Mouse (Mus musculus): ENCODE data around the gene Pik3r2. TPM values are rescaled to one million over a fixed set of nuclear protein-coding genes. Genes with fewer than 3 reads are reported as not detected.

Gene Pik3r2
- polyA plus RNA-seq, 1 experiment from 2014 or later: 112 TPM

- WGBS: 28% methylated on average over 21 of the region's 21 CpGs
- Histone ChIP-seq H3K4me1 (ENCODE audit: control insufficient read depth, insufficient read depth, low read length) (peaks cover 13% of the 10 kb centered on the region), H3K27me3 (ENCODE audit: control insufficient read depth, insufficient read depth, low read depth, low read length) (peaks cover 2% of the 10 kb centered on the region; the same call in 1 of the 2 replicates), H3K27ac (ENCODE audit: low read length) (peak overlapping the region; percentile 42; the same call in 1 of the 2 replicates), H3K4me3 (ENCODE audit: low read depth, low read length) (no peak overlapping the region), H3K4me2 (ENCODE audit: low read length) (no peak overlapping the region), H3K9ac (ENCODE audit: low read depth, low read length) (no peak overlapping the region), H3K9me3 (replicated peaks; ENCODE audit: control insufficient read depth, low read length, poor library complexity, severe bottlenecking) (no peaks in the 10 kb centered on the region), H3K36me3 (ENCODE audit: control insufficient read depth, insufficient read depth, low read length) (peaks cover 16% of the 10 kb centered on the region)
- no peak for ATAC-seq
These were observed 23.4 kb downstream of the Pik3r2 start for GRCm38 (mm10) chr8:70753151-70753550.

- peaks cover 12% of the 10 kb centered on the region for H3K36me3 ChIP-seq (ENCODE audit: control insufficient read depth, insufficient read depth, low read length)
- peaks cover 9% of the 10 kb centered on the region for H3K27me3 ChIP-seq (ENCODE audit: control insufficient read depth, insufficient read depth, low read depth, low read length)
- peaks cover 13% of the 10 kb centered on the region for H3K4me1 ChIP-seq (ENCODE audit: control insufficient read depth, insufficient read depth, low read length)
- no peak overlapping the region for H3K9ac ChIP-seq (ENCODE audit: low read depth, low read length)
- H3K4me3 ChIP-seq (ENCODE audit: low read depth, low read length): no peak overlapping the region
- no peak for ATAC-seq
- WGBS: 40% methylated on average over 11 of the region's 11 CpGs
- no peak overlapping the region for H3K27ac ChIP-seq (ENCODE audit: low read length)
- H3K9me3 ChIP-seq (replicated peaks; ENCODE audit: control insufficient read depth, low read length, poor library complexity, severe bottlenecking): no peaks in the 10 kb centered on the region
- no peak overlapping the region for H3K4me2 ChIP-seq (ENCODE audit: low read length)
These were observed 24.3 kb downstream of the Pik3r2 start for GRCm38 (mm10) chr8:70752000-70752764.

DNA sequence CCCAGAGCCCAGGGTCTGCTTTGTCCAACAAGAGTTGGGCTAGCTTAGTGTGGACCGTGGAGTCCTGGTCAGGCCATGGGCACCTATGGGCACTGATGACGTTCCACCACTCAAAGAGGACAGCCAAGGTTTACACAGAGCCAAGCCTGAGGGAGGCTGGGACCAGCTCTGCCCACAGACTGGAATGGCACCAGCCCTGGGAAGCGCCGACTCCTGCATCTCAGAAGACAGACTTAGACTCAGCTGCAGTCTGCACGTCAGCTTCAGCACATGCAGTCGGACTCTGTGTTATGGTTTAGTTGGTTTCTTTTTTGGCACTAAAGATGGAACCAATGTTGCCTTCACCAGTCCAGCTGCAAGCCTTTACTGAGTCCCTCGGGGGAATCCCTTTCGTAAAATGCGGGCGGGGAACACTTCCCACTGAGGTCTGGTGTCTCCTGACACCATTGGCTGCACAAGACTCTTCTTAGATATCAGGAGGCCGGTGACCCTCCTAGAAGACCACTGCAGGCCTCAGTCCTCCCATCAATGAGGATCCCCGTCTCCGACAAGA is 26.3 kb downstream of the Pik3r2 start:
- ATAC-seq: no peak
- H3K27me3 ChIP-seq (ENCODE audit: control insufficient read depth, insufficient read depth, low read depth, low read length): peaks cover 19% of the 10 kb centered on the region
- H3K27ac ChIP-seq (ENCODE audit: low read length): no peak overlapping the region
- H3K4me2 ChIP-seq (ENCODE audit: low read length): no peak overlapping the region
- WGBS: 85% methylated on average over 13 of the region's 13 CpGs
- H3K9ac ChIP-seq (ENCODE audit: low read depth, low read length): no peak overlapping the region
- H3K36me3 ChIP-seq (ENCODE audit: control insufficient read depth, insufficient read depth, low read length): no peaks in the 10 kb centered on the region
- H3K9me3 ChIP-seq (replicated peaks; ENCODE audit: control insufficient read depth, low read length, poor library complexity, severe bottlenecking): no peaks in the 10 kb centered on the region
- peaks cover 2% of the 10 kb centered on the region; the same call in 1 of the 2 replicates for H3K4me1 ChIP-seq (ENCODE audit: control insufficient read depth, insufficient read depth, low read length)
- H3K4me3 ChIP-seq (ENCODE audit: low read depth, low read length): no peak overlapping the region

DNA sequence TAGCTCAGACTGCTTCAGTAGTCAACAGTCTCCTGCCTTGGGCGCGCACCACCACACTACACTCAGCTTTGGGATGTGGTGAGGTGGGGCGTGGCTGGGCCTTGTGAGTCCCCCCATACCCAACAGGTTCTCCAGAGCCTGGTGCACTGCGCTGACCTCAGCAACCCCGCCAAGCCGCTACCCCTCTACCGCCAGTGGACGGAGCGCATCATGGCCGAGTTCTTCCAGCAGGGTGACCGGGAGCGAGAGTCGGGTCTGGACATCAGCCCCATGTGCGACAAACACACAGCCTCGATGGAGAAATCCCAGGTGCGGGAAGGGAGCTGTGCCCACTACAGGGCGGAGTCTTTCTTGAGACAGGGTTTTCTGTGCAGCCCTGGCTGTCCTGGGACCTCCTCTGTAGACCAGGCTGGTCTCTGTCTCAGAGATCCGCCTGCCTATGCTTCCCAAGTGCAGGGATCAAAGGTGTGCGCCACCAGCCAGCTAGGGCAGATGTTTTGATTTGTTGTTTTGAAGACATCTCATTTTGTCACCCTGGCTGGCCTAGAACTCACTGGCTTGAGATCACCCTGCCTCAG is 27.3 kb downstream of the Pik3r2 start:
- peaks cover 3% of the 10 kb centered on the region; the same call in 1 of the 2 replicates for H3K4me1 ChIP-seq (ENCODE audit: control insufficient read depth, insufficient read depth, low read length)
- no peak overlapping the region for H3K4me3 ChIP-seq (ENCODE audit: low read depth, low read length)
- peaks cover 25% of the 10 kb centered on the region for H3K27me3 ChIP-seq (ENCODE audit: control insufficient read depth, insufficient read depth, low read depth, low read length)
- 84% methylated on average over 19 of the region's 19 CpGs for WGBS
- no peaks in the 10 kb centered on the region for H3K9me3 ChIP-seq (replicated peaks; ENCODE audit: control insufficient read depth, low read length, poor library complexity, severe bottlenecking)
- H3K27ac ChIP-seq (ENCODE audit: low read length): no peak overlapping the region
- H3K9ac ChIP-seq (ENCODE audit: low read depth, low read length): no peak overlapping the region
- ATAC-seq: no peak
- H3K36me3 ChIP-seq (ENCODE audit: control insufficient read depth, insufficient read depth, low read length): no peaks in the 10 kb centered on the region
- H3K4me2 ChIP-seq (ENCODE audit: low read length): no peak overlapping the region

DNA sequence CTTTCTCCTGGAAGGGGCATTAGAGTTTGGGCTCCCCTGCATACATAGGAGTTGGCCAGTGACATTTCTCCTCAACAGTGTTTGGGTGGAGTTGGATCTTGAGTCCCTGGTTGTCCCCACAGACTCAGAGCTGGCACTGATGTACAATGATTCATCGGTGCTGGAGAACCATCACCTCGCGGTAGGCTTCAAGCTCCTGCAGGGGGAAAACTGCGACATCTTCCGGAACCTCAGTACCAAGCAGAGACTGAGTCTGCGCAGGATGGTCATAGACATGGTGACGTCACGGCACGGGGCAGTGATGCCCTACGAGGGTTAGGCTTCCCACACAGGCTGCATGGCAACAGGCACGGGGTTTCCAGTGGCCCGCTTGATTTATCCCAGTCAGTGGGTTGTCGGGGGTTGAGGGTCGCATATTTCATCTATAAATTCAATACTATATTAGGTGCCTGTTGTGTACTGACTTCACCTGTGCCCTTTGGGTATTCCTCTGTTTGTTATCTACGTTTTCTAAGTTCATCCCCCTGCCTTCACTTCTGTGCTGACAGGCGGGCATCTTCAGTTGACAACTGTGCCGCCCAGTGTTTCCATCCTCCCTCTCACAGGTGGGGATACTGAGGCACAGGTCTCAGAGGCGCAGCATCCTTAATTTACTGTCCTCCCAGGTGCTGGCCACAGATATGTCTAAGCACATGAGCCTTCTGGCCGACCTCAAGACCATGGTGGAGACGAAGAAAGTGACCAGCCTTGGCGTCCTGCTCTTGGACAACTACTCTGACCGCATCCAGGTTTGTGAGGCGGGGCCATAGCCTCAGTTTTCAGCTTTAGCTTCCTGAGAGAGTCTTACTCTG is 28.0 kb downstream of the Pik3r2 start:
- no peaks in the 10 kb centered on the region for H3K36me3 ChIP-seq (ENCODE audit: control insufficient read depth, insufficient read depth, low read length)
- no peaks in the 10 kb centered on the region for H3K9me3 ChIP-seq (replicated peaks; ENCODE audit: control insufficient read depth, low read length, poor library complexity, severe bottlenecking)
- no peak overlapping the region for H3K9ac ChIP-seq (ENCODE audit: low read depth, low read length)
- no peak overlapping the region for H3K4me3 ChIP-seq (ENCODE audit: low read depth, low read length)
- no peak overlapping the region for H3K27ac ChIP-seq (ENCODE audit: low read length)
- 89% methylated on average over 23 of the region's 23 CpGs for WGBS
- no peak for ATAC-seq
- peaks cover 29% of the 10 kb centered on the region for H3K27me3 ChIP-seq (ENCODE audit: control insufficient read depth, insufficient read depth, low read depth, low read length)
- no peak overlapping the region for H3K4me2 ChIP-seq (ENCODE audit: low read length)
- peaks cover 9% of the 10 kb centered on the region; the same call in 1 of the 2 replicates for H3K4me1 ChIP-seq (ENCODE audit: control insufficient read depth, insufficient read depth, low read length)

GRCm38 (mm10) chr8:70747211-70747890 is 29.2 kb downstream of the Pik3r2 start:
- Histone ChIP-seq H3K4me3 (ENCODE audit: low read depth, low read length) (no peak overlapping the region), H3K27ac (ENCODE audit: low read length) (no peak overlapping the region), H3K4me2 (ENCODE audit: low read length) (no peak overlapping the region), H3K27me3 (ENCODE audit: control insufficient read depth, insufficient read depth, low read depth, low read length) (peaks cover 39% of the 10 kb centered on the region), H3K9me3 (replicated peaks; ENCODE audit: control insufficient read depth, low read length, poor library complexity, severe bottlenecking) (no peaks in the 10 kb centered on the region), H3K36me3 (ENCODE audit: control insufficient read depth, insufficient read depth, low read length) (no peaks in the 10 kb centered on the region), H3K9ac (ENCODE audit: low read depth, low read length) (0 out of 2 replicates have a peak overlapping the region, but pooled peaks have one; percentile 20), H3K4me1 (ENCODE audit: control insufficient read depth, insufficient read depth, low read length) (peaks cover 13% of the 10 kb centered on the region)
- 83% methylated on average over 18 of the region's 18 CpGs for WGBS
- no peak for ATAC-seq

GRCm38 (mm10) chr8:70746676-70747075 is 29.8 kb downstream of the Pik3r2 start:
- Histone ChIP-seq H3K4me1 (ENCODE audit: control insufficient read depth, insufficient read depth, low read length) (peaks cover 13% of the 10 kb centered on the region), H3K27me3 (ENCODE audit: control insufficient read depth, insufficient read depth, low read depth, low read length) (peaks cover 46% of the 10 kb centered on the region), H3K27ac (ENCODE audit: low read length) (no peak overlapping the region), H3K36me3 (ENCODE audit: control insufficient read depth, insufficient read depth, low read length) (no peaks in the 10 kb centered on the region), H3K4me3 (ENCODE audit: low read depth, low read length) (no peak overlapping the region), H3K9ac (ENCODE audit: low read depth, low read length) (no peak overlapping the region), H3K4me2 (ENCODE audit: low read length) (no peak overlapping the region), H3K9me3 (replicated peaks; ENCODE audit: control insufficient read depth, low read length, poor library complexity, severe bottlenecking) (no peaks in the 10 kb centered on the region)
- WGBS: 82% methylated on average over 9 of the region's 9 CpGs
- no peak for ATAC-seq

- Histone ChIP-seq H3K4me3 (ENCODE audit: low read depth, low read length) (no peak overlapping the region), H3K9ac (ENCODE audit: low read depth, low read length) (no peak overlapping the region), H3K36me3 (ENCODE audit: control insufficient read depth, insufficient read depth, low read length) (no peaks in the 10 kb centered on the region), H3K4me1 (ENCODE audit: control insufficient read depth, insufficient read depth, low read length) (peaks cover 13% of the 10 kb centered on the region), H3K27ac (ENCODE audit: low read length) (no peak overlapping the region), H3K4me2 (ENCODE audit: low read length) (no peak overlapping the region), H3K27me3 (ENCODE audit: control insufficient read depth, insufficient read depth, low read depth, low read length) (peaks cover 47% of the 10 kb centered on the region), H3K9me3 (replicated peaks; ENCODE audit: control insufficient read depth, low read length, poor library complexity, severe bottlenecking) (no peaks in the 10 kb centered on the region)
- WGBS: 56% methylated on average over 19 of the region's 19 CpGs
- no peak for ATAC-seq
These were observed 30.8 kb downstream of the Pik3r2 start for GRCm38 (mm10) chr8:70745691-70746220.

Data from midbrain, embryonic 16.5 days (tissue).